Mouse (Mus musculus) neural tube, embryonic 13.5 days (tissue): Measurements from ENCODE around the gene Cxcl1. TPM values are rescaled to one million over a fixed set of nuclear protein-coding genes. Genes with fewer than 3 reads are reported as not detected.
"Not testable (repeated sequence)": the region's sequence is repeated elsewhere in the genome, so short reads cannot be mapped to it uniquely, and the experiment has no call there.

Experiments
- ATAC-seq: fragments of 200-750 bp; cut with Nextera tagmentation; 2 replicates; pipeline ENCODE4 v1.8.0; 2017; ENCODE audit warnings: low read depth, mild to moderate bottlenecking, moderate TSS enrichment, moderate library complexity
- H3K27ac ChIP-seq: fragments of 300-500 bp; sonication (generic); replicated peaks from 2 replicates; pipeline ENCODE4 v1.5.1; 2015; ENCODE audit warnings: moderate library complexity, mild to moderate bottlenecking, inconsistent platforms
- H3K27me3 ChIP-seq: fragments of 300-500 bp; sonication (generic); 2 replicates; pipeline ENCODE4 v1.6.1; 2015; ENCODE audit warnings: mild to moderate bottlenecking, inconsistent platforms
- H3K36me3 ChIP-seq: fragments of 300-500 bp; sonication (generic); 2 replicates; pipeline ENCODE4 v1.6.1; 2015; ENCODE audit warnings: mild to moderate bottlenecking, inconsistent platforms
- H3K4me1 ChIP-seq: fragments of 300-500 bp; sonication (generic); replicated peaks from 2 replicates; pipeline ENCODE4 v1.6.1; 2015; ENCODE audit warnings: inconsistent platforms
- H3K4me2 ChIP-seq: fragments of 300-500 bp; sonication (generic); 2 replicates; pipeline ENCODE4 v1.6.1; 2015; ENCODE audit warnings: inconsistent platforms, mild to moderate bottlenecking, moderate library complexity
- H3K4me3 ChIP-seq: fragments of 300-500 bp; sonication (generic); 2 replicates; pipeline ENCODE4 v1.5.1; 2015; ENCODE audit warnings: mild to moderate bottlenecking, inconsistent platforms
- H3K9ac ChIP-seq: fragments of 300-500 bp; sonication (generic); 2 replicates; pipeline ENCODE4 v1.6.1; 2015; ENCODE audit warnings: moderate library complexity, mild to moderate bottlenecking, inconsistent platforms
- H3K9me3 ChIP-seq: fragments of 300-500 bp; sonication (generic); 2 replicates; pipeline ENCODE4 v1.6.1; 2016; ENCODE audit warnings: inconsistent platforms
- WGBS: fragments of 180-500 bp; shearing (Covaris S2); methylation state at CpG from one replicate; pipeline ENCODE4 v1.1.7; 2015; 5-methylcytosine and 5-hydroxymethylcytosine counted together
- polyA plus RNA-seq: library from polyadenylated mRNA; unstranded; fragments of >200 nt; fragmentation: Nextera tagmentation; extraction: Ambion mirVana; gene quantifications from 2 replicates; pipeline ENCODE4 v1.2.1, GENCODE M21; 2015

Gene Cxcl1
- not detected in 2 replicates for polyA plus RNA-seq

DNA sequence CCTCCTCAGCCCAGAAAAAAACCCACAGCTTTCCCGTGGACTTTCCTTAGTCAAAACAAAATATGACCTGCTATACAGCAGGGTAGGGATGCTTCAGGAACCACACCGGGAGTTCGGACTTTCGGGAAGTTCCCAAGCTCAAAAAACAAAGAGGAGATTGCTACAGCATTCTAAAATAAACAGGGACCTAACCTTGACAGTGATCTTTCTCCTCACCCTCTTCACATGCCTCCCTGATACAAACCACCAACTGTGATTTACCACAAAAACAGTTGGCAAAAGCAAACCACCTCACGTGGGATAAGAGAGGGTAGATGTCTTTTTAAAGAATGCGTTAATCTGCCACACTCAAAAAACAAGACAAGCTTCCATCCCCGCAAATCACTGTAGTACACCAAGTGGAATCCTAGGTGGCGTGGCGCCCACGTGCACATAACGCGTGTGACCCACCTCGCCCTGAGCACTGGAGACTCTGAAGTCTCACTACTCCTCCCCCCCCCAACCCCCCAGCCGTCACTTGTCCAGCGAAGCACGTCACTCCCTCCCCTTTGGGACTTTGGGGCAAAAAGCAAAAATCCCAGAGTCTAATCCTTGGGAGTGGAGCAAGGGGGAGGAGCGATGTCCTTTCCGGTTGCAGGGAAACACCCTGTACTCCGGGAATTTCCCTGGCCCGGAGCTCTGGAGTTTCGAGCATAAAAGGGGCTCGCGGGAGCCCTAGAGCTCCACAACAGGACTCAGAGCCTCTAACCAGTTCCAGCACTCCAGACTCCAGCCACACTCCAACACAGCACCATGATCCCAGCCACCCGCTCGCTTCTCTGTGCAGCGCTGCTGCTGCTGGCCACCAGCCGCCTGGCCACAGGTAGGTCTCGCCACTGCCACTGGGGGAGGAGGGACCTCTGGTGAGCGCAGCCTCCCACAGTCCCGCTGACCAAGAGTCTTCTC, at the start of gene Cxcl1:
Cxcl1 (plus strand) TSS at position 723 of the 945 bp plus-strand sequence.
- no peaks in the 10 kb centered on the region for H3K9me3 ChIP-seq
- H3K4me1 ChIP-seq, result peaks cover 10% of the 10 kb centered on the region; the same call in 1 of the 2 replicates
- peak within 1 kb of the TSS; percentile 42 for H3K4me3 ChIP-seq
- WGBS, result 8% methylated on average over 29 of the region's 30 CpGs
- H3K36me3 ChIP-seq, result no peaks in the 10 kb centered on the region
- peak within 1 kb of the TSS; percentile 64 for H3K9ac ChIP-seq
- 0 out of 2 replicates have a peak, but pooled peaks cover 5% of the 10 kb centered on the region for H3K27me3 ChIP-seq
- peak within 1 kb of the TSS; percentile 79 for H3K4me2 ChIP-seq
- no peak within 1 kb of the TSS for H3K27ac ChIP-seq
- ATAC-seq, result peak; percentile 85

DNA sequence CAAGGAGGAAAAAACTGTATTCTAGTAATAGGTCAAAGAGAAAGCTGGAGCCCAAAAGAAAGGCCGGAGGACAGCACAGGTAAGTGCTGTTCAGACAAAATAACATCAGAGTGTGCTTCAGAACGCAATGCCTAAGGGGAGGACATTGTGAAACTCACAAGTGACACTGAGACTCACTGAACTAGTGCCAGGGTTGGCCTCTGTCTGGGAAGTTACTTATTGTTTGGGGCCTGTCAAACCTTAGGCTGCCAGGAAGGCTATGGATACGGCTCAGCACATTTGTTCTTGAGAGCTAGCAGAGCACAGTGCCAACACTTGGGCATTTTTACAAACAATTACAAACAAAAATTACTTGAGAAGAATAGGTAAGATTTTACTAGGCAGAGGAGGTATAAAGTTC, 47.1 kb upstream of the Cxcl1 start:
- Histone ChIP-seq H3K4me3 (no peak overlapping the region), H3K9ac (no peak overlapping the region), H3K27me3 (no peaks in the 10 kb centered on the region), H3K4me1 (no peaks in the 10 kb centered on the region), H3K4me2 (no peak overlapping the region), H3K36me3 (no peaks in the 10 kb centered on the region), H3K27ac (no peak overlapping the region), H3K9me3 (no peaks in the 10 kb centered on the region)
- 89% methylated on average over 3 of the region's 3 CpGs for WGBS
- no peak for ATAC-seq

DNA sequence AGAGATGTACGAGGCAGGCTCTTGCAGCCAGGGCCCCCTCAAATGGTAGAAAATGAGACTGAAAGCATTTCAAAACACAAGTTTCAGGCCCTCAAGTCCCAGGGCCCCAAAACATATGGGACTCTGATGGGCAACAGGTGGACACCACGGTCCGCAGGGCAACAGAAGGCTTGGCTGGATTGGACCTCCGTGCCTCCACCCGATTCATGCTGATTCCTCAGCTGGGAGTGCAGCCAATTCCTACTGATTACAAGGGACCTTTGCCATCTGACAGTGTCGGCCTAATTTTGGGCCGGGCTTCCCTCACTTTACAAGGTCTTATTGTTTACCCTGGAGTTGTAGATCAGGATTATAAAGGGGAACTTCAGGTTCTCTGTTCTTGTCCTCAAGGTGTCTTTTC, 40.9 kb upstream of the Cxcl1 start:
- H3K9me3 ChIP-seq, result not testable (repeated sequence)

DNA sequence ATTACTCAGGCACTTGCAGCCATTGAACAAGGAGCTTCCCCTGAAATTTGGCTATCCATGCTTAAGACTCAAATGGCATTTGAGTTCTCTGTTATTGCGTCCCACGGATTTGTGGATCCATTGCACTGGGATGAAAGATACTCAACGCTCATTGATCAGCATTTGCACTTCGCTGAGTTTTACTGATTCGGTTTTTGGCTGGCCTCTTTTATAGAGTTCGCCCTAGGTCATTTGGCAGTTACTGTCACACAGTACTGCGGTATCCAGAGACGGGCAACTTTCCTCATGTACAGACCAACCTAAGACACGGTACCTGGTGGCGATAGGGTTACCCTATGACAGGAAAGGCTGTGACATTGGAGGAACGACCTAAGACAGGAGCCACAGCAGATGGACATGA, 39.6 kb upstream of the Cxcl1 start:
- H3K9me3 ChIP-seq, H3K4me3 ChIP-seq, H3K27me3 ChIP-seq, H3K36me3 ChIP-seq, H3K4me1 ChIP-seq, H3K4me2 ChIP-seq, H3K9ac ChIP-seq, H3K27ac ChIP-seq, ATAC-seq: not testable (repeated sequence)
- 94% methylated on average over 11 of the region's 11 CpGs for WGBS

More for the DNA sequence above, 40.9 kb upstream of the Cxcl1 start:
- not testable (repeated sequence) for H3K4me1 ChIP-seq, ATAC-seq, H3K4me2 ChIP-seq, H3K36me3 ChIP-seq, H3K9ac ChIP-seq, H3K27ac ChIP-seq, H3K4me3 ChIP-seq, H3K27me3 ChIP-seq
- 90% methylated on average over 7 of the region's 7 CpGs for WGBS

DNA sequence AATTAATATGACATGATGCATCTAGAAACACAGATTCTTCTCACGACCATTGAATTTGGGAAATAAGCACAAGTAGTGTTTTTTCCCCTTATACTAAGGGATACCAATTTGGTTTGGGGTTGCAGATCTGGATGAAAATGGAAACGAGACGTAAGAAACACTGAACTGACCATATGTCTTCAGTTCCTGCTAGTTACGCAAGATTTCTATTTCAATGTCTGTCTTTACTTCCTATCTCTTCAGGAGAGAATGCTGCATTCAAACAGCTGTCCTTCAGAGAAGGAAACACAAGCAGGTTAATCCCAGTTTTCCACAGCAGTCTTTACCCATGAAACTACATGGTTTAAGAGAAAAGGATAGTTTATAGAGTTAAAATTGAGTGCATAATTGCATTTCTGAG, 37.8 kb upstream of the Cxcl1 start:
- ATAC-seq, result no peak
- H3K4me3 ChIP-seq, result no peak overlapping the region
- H3K9ac ChIP-seq, result no peak overlapping the region
- no peaks in the 10 kb centered on the region for H3K27me3 ChIP-seq
- H3K9me3 ChIP-seq, result no peaks in the 10 kb centered on the region
- H3K27ac ChIP-seq, result no peak overlapping the region
- H3K4me2 ChIP-seq, result no peak overlapping the region
- no peaks in the 10 kb centered on the region for H3K36me3 ChIP-seq
- H3K4me1 ChIP-seq, result no peaks in the 10 kb centered on the region
- 89% methylated on average over 4 of the region's 4 CpGs for WGBS

DNA sequence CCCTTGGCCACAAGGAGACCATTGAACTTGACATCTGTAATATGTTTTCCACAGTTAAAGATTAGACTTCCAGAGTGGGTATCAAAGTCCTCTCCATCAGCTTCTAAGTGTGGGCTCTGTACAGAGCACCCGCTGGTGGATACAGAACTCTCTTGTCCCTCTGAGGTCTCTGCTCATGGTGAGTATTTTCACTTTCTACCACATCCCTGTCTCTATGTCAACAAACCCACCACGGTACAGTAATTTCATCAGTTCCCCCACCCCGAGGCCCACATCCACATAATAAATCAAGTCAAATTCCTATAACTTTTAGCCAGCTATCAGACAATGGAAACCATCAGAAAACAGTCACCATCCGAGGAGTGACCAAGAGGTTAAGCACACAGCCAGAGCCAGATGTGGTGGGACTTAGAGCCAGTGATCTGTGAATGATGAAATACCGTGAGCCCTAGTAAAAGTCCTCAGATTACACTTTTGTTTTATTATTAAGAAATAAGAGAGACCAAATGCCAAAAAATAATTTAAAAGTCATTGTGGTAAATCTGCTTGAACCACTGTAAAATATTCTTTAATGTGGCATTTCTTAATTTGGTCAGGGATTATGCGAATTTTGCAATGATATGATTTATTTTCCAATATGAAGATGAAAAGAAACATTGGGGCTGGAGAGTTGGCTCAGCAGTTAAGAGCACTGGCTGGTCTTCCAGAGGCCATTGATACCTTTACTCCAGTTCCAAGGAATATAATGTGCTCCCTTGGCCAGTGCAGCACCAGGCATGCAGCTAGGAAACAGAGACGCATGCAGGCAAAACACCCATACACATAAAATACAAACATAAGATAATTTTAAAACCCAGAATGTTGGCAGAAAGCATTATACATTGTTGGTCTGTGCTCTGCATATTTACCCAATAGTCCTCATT, 35.5 kb upstream of the Cxcl1 start:
- Histone ChIP-seq H3K36me3 (no peaks in the 10 kb centered on the region), H3K4me3 (no peak overlapping the region), H3K4me1 (no peaks in the 10 kb centered on the region), H3K9ac (no peak overlapping the region), H3K27ac (no peak overlapping the region), H3K9me3 (no peaks in the 10 kb centered on the region), H3K27me3 (no peaks in the 10 kb centered on the region), H3K4me2 (no peak overlapping the region)
- 80% methylated on average over 7 of the region's 7 CpGs for WGBS
- ATAC-seq, result no peak

DNA sequence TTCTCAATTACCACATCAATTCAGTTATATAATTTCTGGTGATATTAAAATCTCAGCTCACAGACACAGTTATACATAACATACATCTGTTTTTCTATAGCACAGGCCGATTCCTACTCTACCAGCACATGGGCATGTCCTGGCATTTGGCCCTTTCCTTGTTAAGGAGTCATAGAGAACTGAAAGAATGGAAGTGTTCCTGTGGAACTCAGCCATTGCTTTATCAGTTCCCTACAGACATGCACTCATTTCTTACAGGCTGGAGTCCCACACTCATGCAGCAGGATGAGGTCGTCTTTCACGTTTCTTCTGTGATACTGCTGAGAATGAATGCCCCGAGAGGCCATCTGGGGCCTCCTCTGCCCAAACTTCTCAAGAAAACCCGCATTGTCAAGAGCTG, 33.6 kb upstream of the Cxcl1 start:
- H3K4me2 ChIP-seq, result no peak overlapping the region
- H3K27ac ChIP-seq, result no peak overlapping the region
- H3K9ac ChIP-seq, result no peak overlapping the region
- H3K4me3 ChIP-seq, result no peak overlapping the region
- H3K36me3 ChIP-seq, result no peaks in the 10 kb centered on the region
- no peak for ATAC-seq
- H3K9me3 ChIP-seq, result no peaks in the 10 kb centered on the region
- 76% methylated on average over 5 of the region's 5 CpGs for WGBS
- no peaks in the 10 kb centered on the region for H3K27me3 ChIP-seq
- no peaks in the 10 kb centered on the region for H3K4me1 ChIP-seq

DNA sequence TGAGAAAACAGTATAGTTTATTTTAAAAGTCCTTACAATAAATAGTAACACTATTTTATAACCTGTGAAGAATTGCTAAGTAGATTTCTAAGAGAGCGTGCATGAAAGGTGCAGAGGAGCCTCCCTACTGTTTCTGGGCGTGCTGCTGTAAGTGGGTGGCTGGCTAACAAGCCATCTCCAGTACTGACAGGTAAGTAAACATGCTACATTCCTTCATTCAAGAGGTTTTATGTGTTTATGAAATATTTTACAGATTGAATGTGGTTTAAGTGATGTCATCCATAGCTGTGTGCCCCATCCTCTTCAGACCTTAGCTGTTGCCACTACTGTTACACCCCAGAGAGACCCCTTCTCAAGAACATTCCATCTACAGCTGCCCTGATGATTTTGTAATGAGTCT, 32.6 kb upstream of the Cxcl1 start:
- Histone ChIP-seq H3K36me3 (no peaks in the 10 kb centered on the region), H3K4me3 (no peak overlapping the region), H3K9ac (no peak overlapping the region), H3K4me1 (no peaks in the 10 kb centered on the region), H3K27me3 (no peaks in the 10 kb centered on the region), H3K27ac (no peak overlapping the region), H3K9me3 (no peaks in the 10 kb centered on the region), H3K4me2 (no peak overlapping the region)
- WGBS, result 94% methylated on average over 2 of the region's 2 CpGs
- no peak for ATAC-seq

DNA sequence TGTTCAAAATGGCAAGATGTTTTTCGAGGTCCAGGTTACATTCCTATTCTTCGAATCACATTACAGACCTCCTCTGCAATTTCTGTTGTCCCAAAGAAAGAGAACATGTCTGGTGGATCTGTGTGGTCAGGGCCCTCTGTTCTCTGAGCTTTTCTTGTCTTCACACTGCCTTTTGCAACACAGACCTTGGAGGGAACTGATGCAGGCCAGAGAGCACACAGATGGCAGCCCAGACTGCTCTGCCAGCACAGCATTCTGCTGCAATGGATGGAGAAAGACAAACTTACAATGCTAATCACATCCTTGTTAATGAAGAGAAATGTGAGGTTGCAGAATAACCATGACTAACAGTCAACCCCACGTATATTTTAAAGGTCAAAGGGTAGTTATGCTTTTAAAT, 32.0 kb upstream of the Cxcl1 start:
- Histone ChIP-seq H3K4me2 (no peak overlapping the region), H3K9me3 (no peaks in the 10 kb centered on the region), H3K9ac (no peak overlapping the region), H3K36me3 (no peaks in the 10 kb centered on the region), H3K27ac (no peak overlapping the region), H3K4me3 (no peak overlapping the region), H3K27me3 (no peaks in the 10 kb centered on the region), H3K4me1 (no peaks in the 10 kb centered on the region)
- WGBS, result 70% methylated on average over 3 of the region's 3 CpGs
- no peak for ATAC-seq

DNA sequence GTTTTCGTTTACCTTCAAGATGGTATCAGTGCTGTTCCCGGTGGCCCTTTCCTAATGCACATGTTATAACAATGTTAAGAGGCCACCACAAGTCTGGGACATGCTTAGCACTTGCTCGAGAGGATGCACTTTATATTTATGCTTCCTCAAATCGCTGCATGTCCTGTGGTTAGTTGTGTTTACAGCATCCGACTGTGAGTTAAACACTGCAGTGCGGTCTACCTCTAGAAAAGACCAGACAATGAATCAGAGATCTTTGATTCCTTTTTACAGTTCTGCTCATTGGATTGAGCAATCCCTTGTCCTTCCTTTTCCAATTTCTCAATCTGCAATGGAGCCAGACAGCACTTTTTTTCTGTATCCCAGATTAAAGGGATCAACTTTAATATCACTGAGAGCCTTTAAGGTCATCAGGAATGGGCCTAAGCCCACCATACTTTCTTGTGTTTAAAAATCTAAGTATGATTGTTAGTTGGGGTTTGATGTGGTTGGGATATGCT, 29.1 kb upstream of the Cxcl1 start:
- Histone ChIP-seq H3K36me3 (no peaks in the 10 kb centered on the region), H3K27me3 (no peaks in the 10 kb centered on the region), H3K27ac (no peak overlapping the region), H3K4me1 (no peaks in the 10 kb centered on the region), H3K9me3 (no peaks in the 10 kb centered on the region), H3K9ac (no peak overlapping the region), H3K4me3 (no peak overlapping the region), H3K4me2 (no peak overlapping the region)
- ATAC-seq, result no peak
- 85% methylated on average over 6 of the region's 6 CpGs for WGBS

DNA sequence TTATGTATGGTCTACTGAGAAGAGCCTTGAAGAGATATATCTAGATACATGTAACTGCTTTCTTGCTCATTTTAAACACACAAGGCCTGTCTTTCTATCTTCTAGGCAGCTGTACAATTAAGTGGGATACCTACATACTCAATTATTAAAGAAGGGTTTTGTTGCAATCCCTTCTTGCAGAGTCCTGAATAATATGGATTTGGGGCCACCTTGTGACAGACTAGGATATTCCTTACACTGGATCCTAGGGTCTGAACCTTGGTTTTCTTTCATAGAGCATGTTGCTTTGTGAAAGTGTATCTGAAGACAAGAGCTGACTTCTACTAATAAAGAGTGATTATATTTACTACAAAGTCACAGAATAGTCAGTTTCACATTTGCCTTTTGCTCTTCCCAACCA, 24.3 kb upstream of the Cxcl1 start:
- Histone ChIP-seq H3K27ac (no peak overlapping the region), H3K27me3 (no peaks in the 10 kb centered on the region), H3K4me2 (no peak overlapping the region), H3K9me3 (no peaks in the 10 kb centered on the region), H3K4me1 (no peaks in the 10 kb centered on the region), H3K9ac (no peak overlapping the region), H3K4me3 (no peak overlapping the region), H3K36me3 (no peaks in the 10 kb centered on the region)
- no peak for ATAC-seq

DNA sequence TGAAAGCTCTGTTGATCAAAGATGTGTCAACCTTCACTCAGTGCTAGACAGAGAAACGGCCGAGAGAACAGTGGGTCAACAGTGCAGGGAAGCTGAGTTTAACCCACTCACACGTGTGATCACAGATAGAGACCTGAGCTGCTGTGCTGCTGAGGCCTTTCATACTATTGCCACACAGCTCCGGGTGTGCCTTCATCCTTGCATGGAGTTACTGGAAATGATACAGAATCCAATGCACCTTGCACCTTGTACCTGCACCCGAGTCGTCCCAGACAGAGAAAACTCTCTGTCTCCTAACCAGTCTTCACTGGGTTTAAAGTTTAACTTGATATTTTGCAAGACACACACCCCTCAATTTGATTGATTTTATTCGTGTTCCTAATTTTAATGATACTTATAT, 18.7 kb upstream of the Cxcl1 start:
- H3K4me3 ChIP-seq, result no peak overlapping the region
- ATAC-seq, result no peak
- WGBS, result 83% methylated on average over 7 of the region's 7 CpGs

More for the DNA sequence above, 18.7 kb upstream of the Cxcl1 start:
- H3K9ac ChIP-seq, result no peak overlapping the region
- no peaks in the 10 kb centered on the region for H3K4me1 ChIP-seq
- H3K27ac ChIP-seq, result no peak overlapping the region
- no peaks in the 10 kb centered on the region for H3K27me3 ChIP-seq
- no peak overlapping the region for H3K4me2 ChIP-seq
- H3K9me3 ChIP-seq, result no peaks in the 10 kb centered on the region
- no peaks in the 10 kb centered on the region for H3K36me3 ChIP-seq
